Mouse (Mus musculus) stomach, postnatal 0 days (tissue): Measurements from ENCODE around the gene Epo. TPM values are rescaled to one million over a fixed set of nuclear protein-coding genes. Genes with fewer than 3 reads are reported as not detected.
A peak's percentile ranks its signal among the peaks of the same experiment; 100 is the strongest.

Experiments used
- ATAC-seq: fragments of 200-750 bp; cut with Nextera tagmentation; 2 replicates; pipeline ENCODE4 v1.8.0; 2017; ENCODE audit not compliant: low FRiP score, low TSS enrichment
- DNase-seq: peaks from one replicate; pipeline ENCODE4 v3.0.0-alpha.2; 2016; ENCODE audit warnings: low spot score
- H3K27ac ChIP-seq: fragments of 300-500 bp; sonication (generic); replicated peaks from 2 replicates; pipeline ENCODE4 v1.5.1; 2014; ENCODE audit warnings: mild to moderate bottlenecking, control low read depth
- H3K27me3 ChIP-seq: fragments of 300-500 bp; sonication (generic); 2 replicates; pipeline ENCODE4 v1.6.1; 2014; ENCODE audit warnings: low read length; ENCODE audit not compliant: control insufficient read depth, insufficient read depth
- H3K36me3 ChIP-seq: fragments of 300-500 bp; sonication (generic); 2 replicates; pipeline ENCODE4 v1.6.1; 2014; ENCODE audit warnings: low read length, mixed read lengths; ENCODE audit not compliant: control insufficient read depth, insufficient read depth
- H3K4me1 ChIP-seq: fragments of 300-500 bp; sonication (generic); replicated peaks from 2 replicates; pipeline ENCODE4 v1.6.1; 2014; ENCODE audit warnings: antibody characterized with exemption; ENCODE audit not compliant: control insufficient read depth, insufficient read depth
- H3K4me2 ChIP-seq: fragments of 300-500 bp; sonication (generic); replicated peaks from 2 replicates; pipeline ENCODE4 v1.6.1; 2014; ENCODE audit warnings: low read depth, mild to moderate bottlenecking, control low read depth, moderate library complexity
- H3K4me3 ChIP-seq: fragments of 300-500 bp; sonication (generic); 2 replicates; pipeline ENCODE4 v1.5.1; 2014; ENCODE audit warnings: low read depth, low read length, control low read depth
- H3K9ac ChIP-seq: fragments of 300-500 bp; sonication (generic); 2 replicates; pipeline ENCODE4 v1.6.1; 2014; ENCODE audit warnings: mild to moderate bottlenecking, low read length, control low read depth, mixed read lengths
- H3K9me3 ChIP-seq: fragments of 300-500 bp; sonication (generic); 2 replicates; pipeline ENCODE4 v1.6.1; 2016; ENCODE audit warnings: low read length; ENCODE audit not compliant: control insufficient read depth
- CTCF ChIP-seq: IDR thresholded peaks from 2 replicates; pipeline ENCODE4 v1.5.1; 2016; ENCODE audit warnings: antibody characterized with exemption, low read depth, mild to moderate bottlenecking, moderate library complexity
- EP300 ChIP-seq: optimal IDR thresholded peaks from 2 replicates; pipeline ENCODE3; 2016; ENCODE audit warnings: antibody characterized with exemption
- WGBS: fragments of 180-500 bp; shearing (Covaris S2); extraction: QIAGEN DNeasy Blood & Tissue Kit; methylation state at CpG from one replicate; pipeline ENCODE4 v1.1.7; 2014; 5-methylcytosine and 5-hydroxymethylcytosine counted together
- polyA plus RNA-seq: library from polyadenylated mRNA; unstranded; fragments of >200 nt; fragmentation: Nextera tagmentation; extraction: Ambion mirVana; gene quantifications from 2 replicates; pipeline ENCODE4 v1.2.1, GENCODE M21; 2015

Gene Epo
- polyA plus RNA-seq, 1 experiment from 2014 or later: not detected

DNA sequence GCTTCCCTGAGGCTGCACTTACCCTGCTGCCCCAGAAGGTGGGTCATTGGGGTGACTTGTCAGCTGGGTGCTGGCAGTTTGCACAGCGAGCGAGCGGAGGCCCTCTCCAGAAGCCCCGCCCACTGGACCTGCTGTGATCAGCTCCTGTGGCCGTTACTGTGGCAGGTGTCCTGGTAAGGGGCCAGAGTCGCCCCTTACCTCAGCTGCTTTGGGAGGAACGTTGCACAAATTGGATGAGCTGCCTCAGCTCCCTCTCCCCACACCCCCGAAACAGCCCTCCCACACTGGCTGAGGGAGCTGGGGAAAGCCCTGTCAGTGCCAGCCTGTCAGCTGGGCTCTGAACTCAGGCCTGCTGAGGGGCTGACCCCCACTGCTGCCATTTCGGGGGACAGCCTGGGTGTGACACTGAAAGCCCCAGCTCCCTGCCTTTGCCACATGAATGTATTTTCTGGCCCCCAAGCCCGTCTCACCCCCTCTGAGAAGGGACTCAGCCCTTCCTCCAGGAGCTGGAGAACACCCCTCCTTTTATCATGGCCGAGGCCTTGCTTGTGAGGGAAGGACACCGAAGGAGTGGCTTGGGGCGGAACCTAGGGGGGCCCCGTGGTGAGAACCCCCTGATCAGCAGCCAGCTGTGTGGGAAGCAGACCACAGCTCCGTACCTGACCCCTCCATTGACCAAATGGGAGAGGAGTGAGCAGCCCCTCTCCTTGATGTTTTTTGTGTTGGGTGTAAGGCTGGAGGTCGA lies 6.7 kb downstream of the Epo start:
- 40% methylated on average over 16 of the region's 16 CpGs for WGBS

DNA sequence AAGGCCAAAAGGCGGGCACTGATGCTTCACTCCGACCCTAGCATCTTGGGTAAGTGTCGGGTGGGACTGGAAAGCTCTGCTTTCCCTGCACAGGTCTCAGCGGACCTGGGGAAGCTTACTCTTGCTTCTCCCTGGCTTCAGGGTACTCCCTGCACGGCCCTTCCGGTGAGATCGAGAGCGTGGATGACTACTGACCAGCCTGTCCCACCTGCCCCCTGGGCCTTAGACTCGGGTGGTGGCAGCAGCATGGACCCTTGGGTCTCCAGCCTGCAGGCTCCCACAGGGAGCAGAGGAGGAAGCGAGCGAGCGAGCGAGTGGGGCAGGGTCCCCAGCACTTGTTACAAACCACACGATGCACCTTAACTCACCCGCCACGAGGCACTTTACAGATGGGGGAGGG lies 7.5 kb downstream of the Epo start:
- 70% methylated on average over 16 of the region's 16 CpGs for WGBS
- H3K27ac ChIP-seq: no peak overlapping the region
- H3K9me3 ChIP-seq: no peaks in the 10 kb centered on the region
- peaks cover 72% of the 10 kb centered on the region for H3K36me3 ChIP-seq
- no peak for ATAC-seq
- no peak overlapping the region for H3K9ac ChIP-seq
- peaks cover 2% of the 10 kb centered on the region for H3K4me1 ChIP-seq
- H3K4me2 ChIP-seq: no peak overlapping the region
- no peak for DNase-seq
- TF ChIP-seq EP300: no peak
- TF ChIP-seq CTCF: no peak
- no peaks in the 10 kb centered on the region for H3K27me3 ChIP-seq
- no peak overlapping the region for H3K4me3 ChIP-seq

More for the DNA sequence above, 6.7 kb downstream of the Epo start:
- H3K9me3 ChIP-seq: no peaks in the 10 kb centered on the region
- peak; percentile 82 for DNase-seq
- H3K4me1 ChIP-seq: peaks cover 2% of the 10 kb centered on the region
- ATAC-seq: peak; percentile 55
- no peak overlapping the region for H3K4me2 ChIP-seq
- H3K9ac ChIP-seq: no peak overlapping the region; the same call in 1 of the 2 replicates
- TF ChIP-seq CTCF: peak; percentile 32
- TF ChIP-seq EP300: no peak
- H3K36me3 ChIP-seq: peaks cover 63% of the 10 kb centered on the region
- H3K4me3 ChIP-seq: no peak overlapping the region
- 0 out of 2 replicates have a peak overlapping the region, but pooled peaks have one; percentile 2 for H3K27ac ChIP-seq
- no peaks in the 10 kb centered on the region for H3K27me3 ChIP-seq

GRCm38 (mm10) chr5:137524671-137525070 lies 8.4 kb downstream of the Epo start:
- no peak for TF ChIP-seq CTCF
- TF ChIP-seq EP300: no peak
- H3K4me1 ChIP-seq: no peaks in the 10 kb centered on the region
- no peak overlapping the region for H3K4me3 ChIP-seq
- no peak overlapping the region for H3K4me2 ChIP-seq
- no peaks in the 10 kb centered on the region for H3K27me3 ChIP-seq
- ATAC-seq (no peak), DNase-seq (no peak)
- 83% methylated on average over 9 of the region's 13 CpGs for WGBS
- peaks cover 76% of the 10 kb centered on the region for H3K36me3 ChIP-seq
- no peak overlapping the region for H3K9ac ChIP-seq
- H3K9me3 ChIP-seq: no peaks in the 10 kb centered on the region
- H3K27ac ChIP-seq: no peak overlapping the region

DNA sequence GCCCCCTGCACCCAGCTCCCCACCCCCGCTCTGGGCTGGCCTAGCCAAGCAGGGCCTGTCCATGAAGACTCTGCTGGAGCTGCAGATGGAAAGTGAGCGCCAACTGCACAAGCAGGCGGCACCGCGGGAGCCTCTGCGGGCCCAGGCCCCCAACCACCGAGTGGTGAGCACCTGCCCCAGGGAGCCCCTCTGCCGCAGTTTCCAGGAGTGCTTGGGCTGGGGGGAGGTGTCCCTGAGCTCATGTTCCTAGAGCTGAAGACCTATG lies 8.9 kb downstream of the Epo start:
- no peak overlapping the region for H3K9ac ChIP-seq
- 93% methylated on average over 8 of the region's 8 CpGs for WGBS
- H3K27ac ChIP-seq: no peak overlapping the region
- DNase-seq (no peak), ATAC-seq (no peak)
- peaks cover 71% of the 10 kb centered on the region for H3K36me3 ChIP-seq
- H3K4me3 ChIP-seq: no peak overlapping the region
- TF ChIP-seq EP300: no peak
- TF ChIP-seq CTCF: no peak
- no peaks in the 10 kb centered on the region for H3K4me1 ChIP-seq
- no peak overlapping the region for H3K4me2 ChIP-seq
- no peaks in the 10 kb centered on the region for H3K9me3 ChIP-seq
- no peaks in the 10 kb centered on the region for H3K27me3 ChIP-seq

DNA sequence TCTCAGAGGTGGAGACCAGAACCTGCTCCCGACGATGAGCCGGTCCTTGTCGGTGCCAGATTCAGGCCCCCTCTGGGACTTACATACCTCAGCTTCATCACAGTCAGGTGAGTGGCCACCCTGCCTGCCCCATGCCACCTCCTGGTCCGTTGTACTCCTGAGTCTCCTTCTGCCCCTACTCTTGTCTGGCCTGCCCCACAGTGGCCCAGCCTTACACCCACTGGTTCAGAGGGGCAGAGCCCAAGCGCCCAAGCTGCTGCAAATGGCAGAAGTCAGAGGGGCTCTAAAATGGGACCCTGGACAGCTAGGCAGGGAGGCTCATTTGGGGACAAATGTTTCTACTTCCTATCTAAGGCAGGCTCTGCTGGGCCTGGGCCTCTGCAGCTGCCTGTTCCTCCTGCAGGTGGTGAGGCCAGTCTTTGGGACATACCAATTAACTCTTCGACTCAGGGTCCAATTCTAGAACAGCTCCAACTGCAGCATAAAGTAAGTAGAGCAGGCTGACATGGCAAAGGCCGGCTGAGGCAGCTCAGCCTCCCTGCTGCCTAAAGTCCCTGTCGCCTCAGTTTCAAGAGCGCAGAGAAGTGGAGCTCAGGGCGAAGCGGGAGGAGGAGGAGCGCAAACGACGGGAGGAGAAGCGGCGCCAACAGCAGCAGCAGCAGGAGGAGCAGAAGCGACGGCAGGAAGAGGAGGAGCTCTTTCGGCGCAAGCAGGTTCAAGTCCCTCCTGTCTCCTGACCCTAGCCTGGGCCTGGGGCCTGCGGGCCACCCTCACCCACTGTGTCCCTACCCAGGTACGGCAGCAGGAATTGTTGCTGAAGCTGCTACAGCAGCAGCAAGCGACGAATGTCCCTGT lies 9.4 kb downstream of the Epo start:
- Histone ChIP-seq H3K36me3 (peaks cover 69% of the 10 kb centered on the region), H3K27me3 (no peaks in the 10 kb centered on the region), H3K27ac (no peak overlapping the region), H3K4me3 (no peak overlapping the region), H3K4me2 (no peak overlapping the region), H3K9ac (no peak overlapping the region), H3K9me3 (no peaks in the 10 kb centered on the region), H3K4me1 (no peaks in the 10 kb centered on the region)
- TF ChIP-seq CTCF (peak; percentile 22; the same call in 1 of the 2 replicates), EP300 (no peak)
- no peak for ATAC-seq
- no peak for DNase-seq
- WGBS: 79% methylated on average over 25 of the region's 25 CpGs

DNA sequence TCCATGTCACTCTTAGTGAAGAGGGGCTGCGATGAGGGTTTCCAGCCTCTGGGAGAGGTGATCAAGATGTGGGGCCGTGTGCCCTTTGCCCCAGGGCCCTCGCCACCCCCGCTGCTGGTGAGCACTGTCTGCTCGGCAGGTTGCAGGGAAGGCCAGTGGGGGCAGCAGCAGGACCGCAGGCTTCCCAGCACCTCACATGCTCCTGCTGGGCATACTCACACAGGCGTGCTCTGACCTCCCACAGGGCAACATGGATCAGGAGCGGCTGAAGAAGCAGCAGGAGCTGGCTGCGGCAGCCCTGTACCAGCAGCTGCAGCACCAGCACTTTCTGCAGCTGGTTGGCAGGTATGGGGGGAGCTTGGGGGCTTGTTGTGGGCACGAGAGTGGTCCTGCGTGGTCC lies 10.3 kb downstream of the Epo start:
- no peak for ATAC-seq
- WGBS: 74% methylated on average over 11 of the region's 11 CpGs
- TF ChIP-seq EP300: no peak
- no peak for TF ChIP-seq CTCF
- Histone ChIP-seq H3K27me3 (no peaks in the 10 kb centered on the region), H3K4me3 (no peak overlapping the region), H3K4me1 (no peaks in the 10 kb centered on the region), H3K4me2 (no peak overlapping the region), H3K9ac (no peak overlapping the region), H3K36me3 (peaks cover 61% of the 10 kb centered on the region), H3K27ac (no peak overlapping the region), H3K9me3 (no peaks in the 10 kb centered on the region)
- no peak for DNase-seq
